Mouse (Mus musculus) limb, embryonic 14.5 days (tissue): ENCODE data around the gene Me3. TPM values are rescaled to one million over a fixed set of nuclear protein-coding genes. Genes with fewer than 3 reads are reported as not detected.

ENCODE experiments used
- ATAC-seq: fragments of 200-750 bp; cut with Nextera tagmentation; 2 replicates; pipeline ENCODE4 v1.8.0; 2017; ENCODE audit warnings: low read depth, moderate number of reproducible peaks, moderate TSS enrichment; ENCODE audit not compliant: low FRiP score
- DNase-seq: peaks from one replicate; pipeline ENCODE4 v3.0.0-alpha.2; 2015; ENCODE audit warnings: low spot score
- H3K27ac ChIP-seq: fragments of 300-500 bp; sonication (generic); replicated peaks from 2 replicates; pipeline ENCODE4 v1.5.1; 2014; ENCODE audit warnings: low read depth, mild to moderate bottlenecking, low read length, moderate library complexity, mixed read lengths
- H3K27me3 ChIP-seq: fragments of 300-500 bp; sonication (generic); 2 replicates; pipeline ENCODE4 v1.6.1; 2014; ENCODE audit warnings: low read length, mixed read lengths; ENCODE audit not compliant: control insufficient read depth, insufficient read depth
- H3K36me3 ChIP-seq: fragments of 300-500 bp; sonication (generic); 2 replicates; pipeline ENCODE4 v1.6.1; 2014; ENCODE audit warnings: mild to moderate bottlenecking, low read length, moderate library complexity, mixed read lengths; ENCODE audit not compliant: control insufficient read depth, insufficient read depth
- H3K4me1 ChIP-seq: fragments of 300-500 bp; sonication (generic); 2 replicates; pipeline ENCODE4 v1.6.1; 2014; ENCODE audit warnings: antibody characterized with exemption, low read length, mixed read lengths; ENCODE audit not compliant: control insufficient read depth, insufficient read depth
- H3K4me2 ChIP-seq: fragments of 300-500 bp; sonication (generic); replicated peaks from 2 replicates; pipeline ENCODE4 v1.6.1; 2014; ENCODE audit warnings: low read depth, mild to moderate bottlenecking, low read length, moderate library complexity; ENCODE audit not compliant: severe bottlenecking
- H3K4me3 ChIP-seq: fragments of 300-500 bp; sonication (generic); replicated peaks from 2 replicates; pipeline ENCODE4 v1.5.1; 2014; ENCODE audit warnings: low read length
- H3K9ac ChIP-seq: fragments of 300-500 bp; sonication (generic); 2 replicates; pipeline ENCODE4 v1.6.1; 2014; ENCODE audit warnings: mild to moderate bottlenecking, low read depth, low read length, moderate library complexity; ENCODE audit not compliant: severe bottlenecking
- H3K9me3 ChIP-seq: fragments of 300-500 bp; sonication (generic); 2 replicates; pipeline ENCODE4 v1.6.1; 2016; ENCODE audit warnings: low read length; ENCODE audit not compliant: control insufficient read depth
- POLR2A ChIP-seq: fragments of 200-500 bp; IDR thresholded peaks from 2 replicates; pipeline ENCODE4 v1.8.0; 2012; ENCODE audit warnings: inconsistent platforms, mild to moderate bottlenecking, moderate library complexity, borderline replicate concordance; ENCODE audit not compliant: insufficient read depth, insufficient read length; ENCODE audit errors: extremely low read depth
- WGBS: fragments of 180-500 bp; shearing (Covaris S2); extraction: QIAGEN DNeasy Blood & Tissue Kit; methylation state at CpG from one replicate; pipeline ENCODE4 v1.1.7; 2014; 5-methylcytosine and 5-hydroxymethylcytosine counted together
- polyA plus RNA-seq, 2 experiments: library from polyadenylated mRNA; depleted of rRNA in 1 of 2; stranded (reverse) in 1 of 2; unstranded in 1 of 2; fragments of >200 nt; fragmentation: Nextera tagmentation in 1 of 2; extraction: Ambion mirVana in 1 of 2; gene quantifications; 2 replicates each; pipeline versions ENCODE4 v1.2.1 to v1.2.3; 2012 to 2014

Me3 gene
- polyA plus RNA-seq, 2 experiments: 1.3 to 2.1 TPM

- DNase-seq (no peak), ATAC-seq (no peak)
- no peak overlapping the region for H3K9ac ChIP-seq
- no peaks in the 10 kb centered on the region for H3K36me3 ChIP-seq
- H3K9me3 ChIP-seq: no peaks in the 10 kb centered on the region
- TF ChIP-seq POLR2A: no peak
- no peak overlapping the region for H3K4me3 ChIP-seq
- H3K4me2 ChIP-seq: no peak overlapping the region
- no peaks in the 10 kb centered on the region for H3K4me1 ChIP-seq
- no peak overlapping the region for H3K27ac ChIP-seq
- H3K27me3 ChIP-seq: no peaks in the 10 kb centered on the region
- 73% methylated on average over 4 of the region's 4 CpGs for WGBS
Measured at GRCm38 (mm10) chr7:89845669-89846068, 213.5 kb downstream of the Me3 start.

- 82% methylated on average over 3 of the region's 3 CpGs for WGBS
- no peaks in the 10 kb centered on the region for H3K9me3 ChIP-seq
- DNase-seq: no peak
- TF ChIP-seq POLR2A: no peak
- H3K4me2 ChIP-seq: no peak overlapping the region
- no peak for ATAC-seq
- H3K4me1 ChIP-seq: no peaks in the 10 kb centered on the region
- no peak overlapping the region for H3K9ac ChIP-seq
- no peak overlapping the region for H3K4me3 ChIP-seq
- H3K27me3 ChIP-seq: no peaks in the 10 kb centered on the region
- H3K36me3 ChIP-seq: no peaks in the 10 kb centered on the region
- H3K27ac ChIP-seq: no peak overlapping the region
Measured at GRCm38 (mm10) chr7:89850510-89850909, 218.3 kb downstream of the Me3 start.

- H3K27me3 ChIP-seq: no peaks in the 10 kb centered on the region
- H3K4me2 ChIP-seq: no peak overlapping the region
- H3K27ac ChIP-seq: no peak overlapping the region
- ATAC-seq (no peak), DNase-seq (no peak)
- H3K9me3 ChIP-seq: no peaks in the 10 kb centered on the region
- H3K9ac ChIP-seq: no peak overlapping the region
- H3K4me1 ChIP-seq: peaks cover 6% of the 10 kb centered on the region
- H3K4me3 ChIP-seq: no peak overlapping the region
- 74% methylated on average over 10 of the region's 10 CpGs for WGBS
- TF ChIP-seq POLR2A: no peak
- H3K36me3 ChIP-seq: no peaks in the 10 kb centered on the region
Measured at GRCm38 (mm10) chr7:89852158-89853095, 220.2 kb downstream of the Me3 start.

GRCm38 (mm10) chr7:89853131-89853530 lies 220.9 kb downstream of the Me3 start:
- no peak for TF ChIP-seq POLR2A
- no peaks in the 10 kb centered on the region for H3K36me3 ChIP-seq
- H3K4me1 ChIP-seq: peaks cover 6% of the 10 kb centered on the region
- no peaks in the 10 kb centered on the region for H3K27me3 ChIP-seq
- no peak overlapping the region for H3K4me2 ChIP-seq
- H3K9ac ChIP-seq: no peak overlapping the region
- ATAC-seq: no peak
- WGBS: 87% methylated on average over 5 of the region's 5 CpGs
- H3K27ac ChIP-seq: no peak overlapping the region
- no peak overlapping the region for H3K4me3 ChIP-seq
- H3K9me3 ChIP-seq: no peaks in the 10 kb centered on the region
- no peak for DNase-seq

- no peak overlapping the region for H3K9ac ChIP-seq
- peaks cover 6% of the 10 kb centered on the region for H3K4me1 ChIP-seq
- no peak for TF ChIP-seq POLR2A
- H3K27me3 ChIP-seq: no peaks in the 10 kb centered on the region
- no peak overlapping the region for H3K27ac ChIP-seq
- no peaks in the 10 kb centered on the region for H3K36me3 ChIP-seq
- DNase-seq: no peak
- no peak; the same call in 1 of the 2 replicates for ATAC-seq
- no peaks in the 10 kb centered on the region for H3K9me3 ChIP-seq
- H3K4me3 ChIP-seq: no peak overlapping the region
- no peak overlapping the region for H3K4me2 ChIP-seq
- 59% methylated on average over 1 of the region's 1 CpGs for WGBS
Measured at GRCm38 (mm10) chr7:89855196-89855595, 223.0 kb downstream of the Me3 start.
